Mouse (Mus musculus) G1E (cell line): ENCODE results near the gene Nrxn3.

Source experiments
- CTCF ChIP-seq: IDR thresholded peaks from 2 replicates; pipeline ENCODE4 v1.5.1; 2012; ENCODE audit warnings: low read depth, low read length, inconsistent platforms, mixed read lengths
- TAL1 ChIP-seq: conservative IDR thresholded peaks from 2 replicates; pipeline ENCODE4 v1.6.1; 2012; ENCODE audit warnings: low read depth, low read length, inconsistent platforms, mixed read lengths

DNA sequence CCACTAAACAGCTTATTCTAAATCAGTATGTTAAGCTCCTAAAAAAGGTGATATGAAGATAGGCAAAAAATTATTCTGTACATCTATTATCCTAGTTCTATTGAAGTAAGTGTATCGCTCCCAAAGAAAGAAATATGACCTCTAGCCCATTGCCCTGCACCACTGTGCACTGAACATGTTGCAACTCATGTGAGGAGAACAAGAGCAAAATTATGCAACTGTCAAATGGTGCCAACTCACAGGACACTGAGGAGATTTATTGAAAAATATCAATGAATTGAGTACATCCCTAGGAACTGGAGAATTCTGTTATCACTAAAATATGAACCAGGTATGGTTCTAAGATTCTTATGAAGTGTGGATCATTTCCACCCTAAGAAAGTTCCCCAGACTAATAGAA, 1479.8 kb downstream of the Nrxn3 start:
- TF ChIP-seq CTCF (no peak), TAL1 (no peak)
